Mouse (Mus musculus) layer of hippocampus, postnatal 25 days (tissue): ENCODE results near the gene 4930519G04Rik. TPM values are rescaled to one million over a fixed set of nuclear protein-coding genes. Genes with fewer than 3 reads are reported as not detected.
"Not testable (repeated sequence)": the region's sequence is repeated elsewhere in the genome, so short reads cannot be mapped to it uniquely, and the experiment has no call there.

Experiments
- DNase-seq, 2 experiments: peaks; one replicate each; pipeline ENCODE4 v3.0.0; 2022; ENCODE audit warnings: mixed read lengths in 2 of 2, low spot score in 1 of 2; ENCODE audit errors: extremely low spot score in 1 of 2
- total RNA-seq, 2 experiments: library from RNA; stranded (reverse); gene quantifications; 2 replicates each; pipeline ENCODE4 v1.2.3; 2021

4930519G04Rik gene
- not detected for total RNA-seq

DNA sequence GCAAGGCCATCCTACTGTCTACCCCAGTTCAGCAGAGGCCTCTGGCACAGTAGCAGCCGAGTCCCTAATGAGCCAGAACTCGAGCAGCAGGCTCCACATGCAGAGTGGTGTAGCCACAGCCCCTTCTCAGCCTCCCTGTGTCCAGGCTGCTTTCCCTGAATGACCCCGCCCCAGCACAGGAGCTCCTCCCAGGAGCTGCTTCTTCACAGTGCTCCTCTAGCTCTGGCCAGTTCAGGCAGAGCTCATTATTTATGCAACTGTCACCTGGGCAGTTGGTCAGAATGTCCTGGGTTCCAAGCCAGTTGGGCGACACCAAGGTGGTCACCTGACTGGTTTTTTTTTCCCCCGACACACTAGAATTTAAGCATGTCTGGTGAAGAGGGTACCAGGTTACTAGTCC, at the start of gene 4930519G04Rik:
4930519G04Rik (plus strand) TSS at position 301 of the 400 bp plus-strand sequence.
- DNase-seq, result not testable (repeated sequence)

DNA sequence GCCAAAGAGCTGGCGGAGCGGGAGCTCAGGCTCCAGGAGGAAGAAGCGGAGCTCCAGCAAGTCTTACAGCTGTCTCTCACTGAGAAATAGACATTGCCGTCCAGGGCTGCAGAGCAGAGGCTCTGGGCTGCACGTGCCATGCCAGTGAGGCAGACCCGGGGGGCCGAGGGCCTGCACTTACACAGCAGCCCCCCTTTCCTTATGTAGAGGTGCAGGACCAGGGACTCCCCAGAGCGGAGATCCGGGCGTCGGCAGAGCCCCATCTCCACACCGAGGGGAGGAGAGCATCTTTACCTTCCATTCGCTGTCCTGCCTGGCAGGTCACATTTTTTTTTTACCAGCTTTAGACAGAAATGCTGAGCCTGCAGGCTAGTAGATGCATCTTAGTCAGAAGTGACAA, 49.1 kb upstream of the 4930519G04Rik start:
- DNase-seq, result no peak

DNA sequence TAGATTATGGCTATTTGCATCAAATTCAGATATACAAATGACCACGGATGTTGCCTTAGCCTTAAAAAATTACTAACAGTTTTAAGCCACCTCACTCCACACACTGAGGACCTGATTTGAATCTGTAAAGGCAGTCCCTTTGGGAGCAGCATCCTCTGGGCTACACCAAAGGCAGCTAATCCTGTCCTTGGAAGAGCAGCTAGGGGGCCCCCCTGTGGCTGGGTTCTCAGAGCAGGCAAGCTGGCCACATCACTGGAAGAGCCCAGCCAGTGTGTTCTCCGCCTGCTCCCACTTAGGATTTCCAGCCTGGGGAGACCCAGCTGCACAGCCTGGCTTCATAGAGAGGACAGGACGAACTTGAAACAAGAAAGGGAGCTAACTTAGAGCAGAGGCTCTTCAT, 48.5 kb upstream of the 4930519G04Rik start:
- DNase-seq, result peak in 1 of 2 experiments; percentile 55

DNA sequence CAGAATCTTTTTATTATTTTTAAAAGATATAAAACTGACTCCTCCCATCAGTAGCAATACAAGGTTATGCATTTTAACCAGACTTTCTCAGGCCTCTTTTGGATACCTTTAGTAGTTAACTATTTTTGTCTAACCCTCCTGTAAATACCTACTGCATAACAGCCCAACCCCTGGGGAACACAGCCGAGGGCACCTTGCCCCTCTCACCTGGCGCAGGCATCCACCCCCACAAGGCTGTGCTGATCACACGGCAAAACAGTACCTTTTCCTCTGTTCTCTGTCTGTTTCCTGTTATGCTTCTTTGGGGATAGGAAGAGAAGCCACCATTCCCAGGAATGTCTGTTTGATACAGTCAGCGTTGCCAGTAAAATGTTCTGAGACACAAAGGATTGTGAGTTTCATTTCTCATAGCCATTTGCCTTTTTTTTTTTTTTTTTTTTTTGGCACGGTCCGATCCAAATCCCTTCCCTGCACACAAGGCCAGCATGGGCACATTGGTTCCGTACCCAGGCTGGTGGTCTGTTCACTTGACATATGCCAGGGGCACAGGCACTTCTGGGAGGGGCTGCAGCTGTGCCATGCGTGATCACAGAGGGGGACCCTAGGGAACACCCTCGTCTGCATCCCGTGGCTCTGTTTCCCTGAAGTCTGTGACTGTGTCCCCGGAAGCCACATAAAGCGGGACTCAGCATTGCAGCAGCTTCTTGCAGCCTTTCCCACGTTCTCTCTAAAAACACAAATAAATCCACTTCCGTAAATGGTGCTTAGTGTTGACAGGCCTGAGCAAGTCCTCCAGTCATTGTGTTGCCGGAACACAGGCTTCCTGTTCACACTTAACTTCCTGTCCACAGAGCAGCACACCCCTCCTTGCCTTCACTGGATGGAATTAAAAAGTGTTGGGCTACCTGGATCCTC, 47.8 kb upstream of the 4930519G04Rik start:
- DNase-seq, result no peak

DNA sequence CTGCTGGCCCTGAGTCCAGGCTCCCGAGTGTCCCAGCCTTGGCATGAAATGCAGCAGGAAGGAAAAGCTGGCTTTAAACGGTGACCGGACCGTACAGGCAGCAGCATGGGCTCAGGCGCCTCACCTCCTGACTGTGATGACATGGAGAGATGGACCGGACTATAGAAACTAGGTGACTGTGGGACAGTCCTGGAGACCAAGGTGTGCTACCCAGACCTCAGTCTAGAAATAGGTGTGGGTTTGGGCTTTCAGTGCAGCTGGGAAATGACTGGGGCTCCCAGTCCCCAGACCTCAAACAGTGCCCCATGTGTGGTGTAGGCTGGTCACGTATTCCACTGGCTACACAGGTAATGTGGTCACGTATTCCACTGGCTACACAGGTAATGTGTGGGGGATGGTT, 46.8 kb upstream of the 4930519G04Rik start:
- DNase-seq, result no peak

DNA sequence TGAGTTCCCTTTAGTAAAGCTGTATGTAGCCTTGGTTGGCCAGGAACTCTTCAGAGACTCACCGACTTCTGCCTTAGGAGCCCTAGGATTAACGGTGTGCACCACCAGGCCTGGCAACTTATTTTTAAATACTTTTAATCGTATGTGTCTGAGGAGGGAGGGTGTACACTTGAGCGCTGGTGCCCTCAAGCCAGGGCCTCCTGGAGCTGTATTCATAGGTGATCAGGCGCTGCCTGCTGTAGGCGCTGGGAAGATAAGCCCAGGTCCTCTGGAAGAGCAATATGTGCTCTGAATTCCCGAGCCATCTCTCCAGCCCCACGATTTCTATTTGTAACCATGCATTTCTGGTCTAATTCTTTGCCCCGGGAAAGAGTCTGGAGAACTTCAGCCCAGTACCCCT, 46.4 kb upstream of the 4930519G04Rik start:
- no peak for DNase-seq

DNA sequence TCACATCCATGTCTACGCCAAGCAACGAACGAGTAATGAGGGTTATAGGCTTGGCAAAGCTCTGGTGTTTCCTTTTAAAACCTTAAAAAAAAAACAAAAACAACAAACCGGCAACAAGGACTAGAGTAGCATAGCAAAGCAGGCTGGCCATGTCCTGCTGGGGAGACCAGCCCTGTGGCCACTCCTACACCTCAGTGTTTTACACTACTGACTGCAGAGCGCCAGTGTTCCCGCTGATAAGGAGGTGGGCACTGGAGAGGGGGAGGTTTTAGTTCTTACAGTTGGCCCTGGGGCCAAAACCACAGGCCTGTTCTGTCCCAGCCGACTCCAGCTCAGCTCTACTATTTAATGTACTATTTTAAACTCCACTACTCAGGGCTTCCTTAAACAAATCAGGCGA, 46.0 kb upstream of the 4930519G04Rik start:
- DNase-seq, result no peak

DNA sequence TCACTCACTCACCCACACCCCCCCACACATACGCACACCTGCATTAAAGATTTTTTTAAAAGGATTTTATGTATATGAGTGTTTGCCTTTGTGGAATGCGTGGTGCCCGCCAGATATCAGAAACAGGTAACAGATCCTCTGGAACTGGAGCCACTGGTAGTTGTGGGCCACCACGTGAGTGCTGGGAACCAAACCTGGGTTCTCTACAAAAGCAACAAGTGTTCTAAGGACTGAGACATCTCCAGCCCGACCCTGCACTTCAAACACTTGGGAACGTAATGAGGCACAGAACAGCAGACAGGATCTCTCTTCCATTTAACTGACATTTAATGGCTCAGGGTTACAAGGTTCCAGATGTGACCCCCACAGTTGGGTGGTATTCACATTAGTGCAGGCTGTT, 45.6 kb upstream of the 4930519G04Rik start:
- no peak for DNase-seq

DNA sequence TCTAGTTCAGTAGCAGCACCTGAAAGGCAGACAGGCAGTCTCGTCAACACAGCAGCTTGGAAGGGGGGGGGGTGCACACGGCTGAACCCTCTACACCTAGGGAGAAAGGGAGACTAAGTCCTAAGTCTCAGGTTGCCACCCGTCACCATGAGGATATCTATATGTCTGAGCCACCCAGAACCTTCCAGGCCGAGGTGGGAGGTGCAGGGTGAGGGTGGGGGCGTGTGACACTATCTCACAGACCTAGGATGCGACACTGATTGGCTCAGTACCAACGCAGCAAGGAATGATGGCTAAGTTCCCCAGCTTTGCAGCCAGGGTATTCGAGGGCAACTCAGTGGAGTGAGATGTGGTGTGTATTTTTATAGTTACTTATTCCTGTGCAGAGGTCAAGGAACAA, 45.1 kb upstream of the 4930519G04Rik start:
- DNase-seq, result no peak

DNA sequence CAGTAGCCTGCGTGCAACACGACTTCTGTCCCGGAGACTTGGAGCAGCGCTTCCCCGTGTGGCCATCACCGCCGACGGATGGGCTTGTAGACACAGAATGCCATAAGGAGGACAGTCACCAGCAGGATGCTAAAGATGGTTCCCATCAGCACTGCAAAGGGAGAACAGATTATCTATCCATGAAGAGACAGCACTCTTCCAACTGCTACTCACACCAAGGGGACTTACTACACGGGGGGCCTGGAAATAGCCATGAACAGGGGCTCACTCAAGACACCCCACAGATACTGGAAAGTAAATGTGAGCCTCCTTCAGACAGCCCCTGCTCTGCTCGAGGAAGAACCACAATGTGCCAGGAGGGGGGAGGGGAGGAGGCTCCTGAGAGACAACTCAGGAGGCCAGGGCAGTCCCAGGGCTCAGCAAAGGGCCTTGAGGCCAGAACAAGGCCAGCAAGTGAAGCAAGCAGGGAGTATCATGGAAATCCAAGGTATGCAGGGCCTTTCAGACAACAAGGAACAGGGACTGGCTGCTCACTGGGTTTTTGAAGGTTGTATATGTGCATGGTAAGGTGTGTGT, 44.2 kb upstream of the 4930519G04Rik start:
- DNase-seq, result no peak

DNA sequence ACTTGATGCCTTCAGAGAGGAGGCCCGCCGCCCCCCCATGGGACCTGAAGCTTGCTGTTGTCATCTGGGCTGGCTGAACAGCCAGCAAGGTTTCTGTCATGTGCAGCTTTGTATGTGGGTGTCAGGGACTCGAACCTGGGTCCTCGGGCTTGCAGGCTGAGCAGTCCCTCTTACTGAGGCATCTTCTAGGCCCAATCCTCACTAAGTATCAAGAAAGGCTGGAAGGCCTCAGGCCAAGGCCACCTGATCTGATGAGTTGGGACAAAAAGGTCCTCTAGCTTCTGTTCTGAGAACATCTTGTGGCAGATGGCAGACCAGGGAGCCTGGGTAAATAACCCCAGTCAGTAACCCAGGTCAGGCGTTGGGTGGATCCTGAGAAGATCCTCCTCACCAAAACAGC, 43.6 kb upstream of the 4930519G04Rik start:
- DNase-seq, result no peak

DNA sequence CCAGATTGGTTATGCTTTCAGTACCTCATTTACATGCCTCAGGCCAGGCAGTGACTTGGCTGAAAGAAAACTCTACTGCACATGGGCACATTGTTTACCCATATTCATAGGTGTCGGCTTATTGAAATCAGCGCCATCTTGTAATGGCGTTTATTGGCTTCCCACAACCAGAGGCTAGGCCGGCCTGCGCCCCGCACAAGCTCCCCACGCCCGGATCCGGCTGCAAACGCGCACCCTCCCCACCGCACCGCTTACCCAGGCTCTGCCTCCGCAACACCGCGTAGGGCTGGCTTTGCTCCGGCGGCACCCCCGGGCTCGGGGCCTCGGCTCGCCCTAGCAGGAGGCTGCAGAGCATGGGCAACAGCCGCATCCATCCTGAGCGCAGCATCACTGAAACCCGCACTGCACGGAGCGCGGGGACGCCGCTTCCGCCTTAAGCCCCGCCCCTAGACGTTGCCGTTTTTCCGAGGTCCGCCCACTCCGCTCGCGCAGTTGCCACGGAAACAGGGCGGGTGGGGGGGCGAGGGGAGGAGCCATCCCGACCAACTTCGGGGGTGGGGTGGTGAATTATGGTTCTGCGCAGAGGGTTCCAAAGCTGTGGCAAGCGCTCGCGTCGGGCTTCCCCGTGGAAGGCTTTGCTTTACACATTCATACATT, 39.8 kb upstream of the 4930519G04Rik start:
- peak; percentile 83 to 85 for DNase-seq

DNA sequence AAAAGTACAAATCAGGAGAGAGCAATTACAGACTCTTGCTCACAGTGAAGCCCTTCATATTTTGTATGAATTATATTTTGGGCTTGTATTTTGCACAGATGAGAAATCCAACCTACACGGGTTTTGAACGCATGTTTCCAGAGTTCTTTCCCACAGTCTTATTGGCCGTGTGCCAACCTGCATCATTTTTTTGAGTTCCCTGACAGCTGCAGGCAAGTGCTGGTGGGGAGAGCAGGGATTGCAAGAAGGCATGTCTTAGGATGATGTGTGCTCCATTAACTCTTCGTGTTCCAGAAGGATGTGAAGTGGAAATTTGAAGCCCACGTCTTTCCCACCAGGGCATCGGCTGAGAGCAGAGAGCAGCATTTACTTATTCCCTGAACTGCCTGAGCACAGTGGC, 36.9 kb upstream of the 4930519G04Rik start:
- DNase-seq, result no peak

DNA sequence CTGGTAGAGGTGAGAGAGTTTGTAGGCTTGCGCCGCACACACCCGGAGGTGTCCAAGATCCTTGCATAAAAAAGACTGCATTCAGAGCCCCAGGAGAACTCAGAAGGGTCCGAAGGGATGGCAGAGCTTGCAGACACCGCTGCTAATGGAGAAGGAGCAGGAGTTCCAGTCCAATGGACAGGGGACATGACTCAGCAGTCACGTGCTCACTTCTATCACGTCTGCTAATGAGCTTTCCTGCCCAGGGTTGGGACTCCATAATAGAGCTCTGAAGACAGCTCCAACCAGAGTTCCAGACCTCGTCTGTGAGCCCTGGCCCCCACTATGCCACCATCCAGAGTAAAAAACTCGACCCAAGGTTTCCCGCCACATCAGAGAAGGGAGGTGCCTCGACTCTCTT, 35.3 kb upstream of the 4930519G04Rik start:
- DNase-seq, result no peak

DNA sequence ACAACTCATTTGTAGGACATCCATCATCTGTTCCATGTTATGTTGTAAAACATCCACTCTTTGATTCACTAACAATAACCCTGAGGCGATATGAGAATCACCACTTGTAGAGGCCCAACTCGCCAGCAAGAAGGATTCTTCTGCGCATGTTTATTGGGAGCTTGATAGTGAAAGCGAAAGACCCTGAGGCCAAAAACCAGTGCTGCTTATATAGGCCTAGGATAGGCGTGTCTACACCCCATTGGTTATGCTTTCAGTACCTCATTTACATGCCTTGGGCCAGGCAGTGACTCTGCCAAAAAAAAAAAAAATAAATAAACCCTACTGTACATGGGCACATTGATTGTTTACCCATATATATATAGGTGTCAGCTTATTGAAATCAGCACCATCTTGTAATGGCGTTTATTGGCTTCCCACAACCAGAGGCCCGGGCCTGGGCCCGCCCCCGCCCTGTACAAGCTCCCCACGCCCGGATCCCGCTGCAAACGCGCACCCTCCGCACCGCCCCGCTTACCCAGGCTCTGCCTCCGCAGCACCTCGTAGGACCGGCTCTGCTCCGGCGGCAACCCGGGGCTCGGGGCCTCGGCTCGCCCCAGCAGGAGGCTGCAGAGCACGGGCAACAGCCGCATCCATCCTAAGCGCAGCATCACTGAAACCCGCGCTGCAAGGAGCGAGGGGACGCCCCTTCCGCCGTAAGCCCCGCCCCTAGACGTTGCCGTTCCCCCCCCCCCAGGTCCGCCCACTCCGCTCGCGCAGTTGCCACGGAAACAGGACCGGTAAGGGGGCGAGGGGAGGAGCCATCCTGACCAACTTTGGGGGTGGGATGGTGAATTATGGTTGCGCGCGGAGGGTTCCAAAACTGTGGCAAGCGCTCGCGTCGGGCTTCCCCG, 30.4 kb upstream of the 4930519G04Rik start, which contains the start of gene 1500011B03Rik:
1500011B03Rik (minus strand) TSS at position 673 of the 893 bp plus-strand sequence.
- DNase-seq, result peak; percentile 64 to 70

DNA sequence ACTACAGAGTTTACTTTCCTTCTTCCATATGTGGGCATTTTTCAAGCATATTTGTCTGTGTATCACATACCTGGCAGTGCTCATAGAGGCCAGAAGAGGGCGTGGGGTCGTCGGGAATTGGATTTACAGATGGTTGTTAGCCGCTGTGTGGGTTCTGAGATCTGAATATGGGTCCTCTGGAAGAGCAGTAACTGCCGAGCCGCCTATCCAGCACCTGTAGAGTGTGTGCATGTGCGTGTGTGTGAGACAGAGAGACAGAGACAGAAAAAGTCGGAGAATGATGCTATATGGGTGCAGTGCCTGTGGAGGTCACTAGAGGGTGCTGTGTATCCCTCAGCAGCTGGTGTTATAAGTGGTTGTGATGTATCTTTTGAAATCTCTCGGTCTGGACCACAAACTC, 29.3 kb upstream of the 4930519G04Rik start:
- no peak for DNase-seq

DNA sequence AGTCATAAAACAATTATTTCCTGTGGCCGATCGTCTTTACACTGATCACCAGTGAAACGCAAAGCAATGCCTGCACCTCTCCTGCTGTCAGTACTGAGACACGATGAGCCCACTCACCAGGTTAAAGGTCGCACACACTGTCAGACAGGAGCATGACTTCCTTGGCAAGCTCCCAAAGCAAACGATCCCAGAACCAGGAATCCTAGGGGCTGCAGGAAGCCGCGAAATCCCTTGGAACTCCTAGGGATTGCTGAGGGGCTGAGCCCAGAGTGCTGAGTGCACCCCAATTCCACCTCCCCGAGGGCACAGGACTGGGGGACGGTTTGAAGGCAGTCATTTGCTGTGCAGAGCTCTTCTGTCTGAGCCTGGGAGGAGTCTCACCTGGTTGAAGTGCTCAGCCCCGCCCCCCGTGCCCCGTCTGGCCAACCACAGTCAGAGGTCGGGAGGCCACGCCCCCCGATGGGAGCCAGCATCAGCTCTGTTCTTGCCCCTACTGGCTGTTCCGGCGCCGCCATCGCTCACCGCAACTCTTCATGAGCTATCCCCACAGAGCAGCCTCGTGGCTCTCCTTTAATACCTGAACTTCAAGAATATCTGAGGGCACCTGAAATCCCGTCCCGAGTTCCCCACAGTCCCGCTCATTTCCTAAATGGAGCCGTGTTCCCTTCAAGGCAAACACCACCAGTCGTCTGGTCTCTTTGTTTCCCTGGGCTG, 27.3 kb upstream of the 4930519G04Rik start:
- DNase-seq, result no peak

DNA sequence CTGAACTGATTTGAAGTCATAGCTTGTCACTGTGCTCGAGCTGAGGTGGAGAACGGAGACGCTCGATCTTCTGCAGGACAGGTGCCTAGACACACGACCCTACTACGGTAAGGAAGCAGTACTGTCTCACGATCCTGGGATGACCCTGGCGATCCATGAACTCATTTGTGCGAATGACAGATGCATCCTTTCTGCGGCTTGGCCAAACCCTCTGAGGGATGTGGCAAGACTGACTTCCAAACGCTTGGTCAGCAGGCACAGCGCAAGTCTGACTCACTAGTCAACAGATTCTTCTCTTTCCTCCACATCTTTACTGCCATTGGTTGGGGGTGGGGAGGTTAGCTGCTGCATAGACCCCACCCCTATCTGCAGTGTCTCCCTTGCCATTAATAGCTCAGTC, 26.0 kb upstream of the 4930519G04Rik start:
- DNase-seq, result no peak

DNA sequence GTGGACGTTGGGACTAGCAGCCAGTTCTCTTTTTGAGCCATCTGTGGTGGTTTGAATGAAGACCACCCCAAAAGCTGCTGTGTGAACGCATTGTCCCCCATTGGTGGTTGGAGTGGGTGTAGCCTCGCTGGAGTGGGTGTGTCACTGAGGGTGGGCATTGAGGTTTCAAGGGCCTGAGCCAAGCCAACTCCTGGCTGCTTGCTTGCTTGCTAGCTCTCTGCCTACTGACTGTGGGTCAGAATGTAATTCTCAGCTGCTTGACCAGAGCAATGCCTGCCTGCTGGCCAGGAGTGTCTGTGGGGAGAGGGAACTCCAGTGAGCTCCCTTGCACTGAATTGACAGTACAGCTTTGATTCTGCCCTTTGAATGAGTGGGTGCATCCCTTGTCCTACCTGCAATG, 23.7 kb upstream of the 4930519G04Rik start:
- no peak for DNase-seq

DNA sequence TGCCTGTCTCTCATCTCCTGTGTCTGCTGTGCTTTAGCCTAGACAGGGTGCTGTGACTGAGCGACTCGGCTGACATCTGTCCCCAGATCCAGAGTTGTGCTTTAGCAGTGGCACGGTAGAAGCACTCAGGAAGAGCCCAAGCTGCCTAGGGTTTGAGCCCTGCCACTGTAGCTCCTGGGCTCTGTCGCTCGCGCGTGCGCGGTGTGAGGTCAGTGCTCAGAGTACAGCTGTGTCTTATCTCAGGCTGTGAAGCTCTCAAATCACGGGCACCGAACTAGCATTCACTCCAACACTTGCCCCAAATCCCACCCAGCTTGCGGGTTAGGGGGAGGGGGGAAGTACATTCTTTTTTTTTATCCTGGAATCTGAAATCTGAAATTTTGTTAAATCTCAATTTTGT, 16.6 kb upstream of the 4930519G04Rik start:
- DNase-seq, result no peak
